Mouse (Mus musculus) bone marrow macrophage, adult 2 months (primary cell): ENCODE measurements around the gene Pcp4. TPM values are rescaled to one million over a fixed set of nuclear protein-coding genes. Genes with fewer than 3 reads are reported as not detected.

Experiments
- H3K27ac ChIP-seq: 2 replicates; pipeline ENCODE4 v1.5.1; 2012; ENCODE audit warnings: low read depth, low read length; ENCODE audit not compliant: insufficient read depth
- H3K4me1 ChIP-seq: 2 replicates; pipeline ENCODE4 v1.6.1; 2012; ENCODE audit warnings: low read length; ENCODE audit not compliant: control insufficient read depth, insufficient read depth
- H3K4me3 ChIP-seq: 2 replicates; pipeline ENCODE4 v1.5.1; 2012; ENCODE audit warnings: mild to moderate bottlenecking, low read length, moderate library complexity; ENCODE audit not compliant: insufficient read depth
- CTCF ChIP-seq: IDR thresholded peaks from 2 replicates; pipeline ENCODE4 v1.5.1; 2012; ENCODE audit warnings: low read depth, mild to moderate bottlenecking, low read length, moderate library complexity
- POLR2A ChIP-seq: IDR thresholded peaks from 2 replicates; pipeline ENCODE4 v1.6.1; 2012; ENCODE audit warnings: mild to moderate bottlenecking, low read depth, low read length, borderline replicate concordance
- polyA plus RNA-seq: library from polyadenylated mRNA; stranded (reverse); fragments of >200 nt; gene quantifications from 2 replicates; pipeline ENCODE4 v1.2.4, GENCODE M21; 2012; ENCODE audit not compliant: missing spikeins, insufficient read depth, insufficient read length

Pcp4 gene
- polyA plus RNA-seq, 1 experiment, result not detected

GRCm38 (mm10) chr16:96559796-96560195 lies 92.4 kb downstream of the Pcp4 start:
- H3K27ac ChIP-seq, result no peak overlapping the region
- no peaks in the 10 kb centered on the region for H3K4me1 ChIP-seq
- no peak overlapping the region for H3K4me3 ChIP-seq
- no peak for TF ChIP-seq POLR2A
- TF ChIP-seq CTCF, result no peak

GRCm38 (mm10) chr16:96563350-96564257 lies 96.2 kb downstream of the Pcp4 start:
- no peak overlapping the region for H3K27ac ChIP-seq
- no peak overlapping the region for H3K4me3 ChIP-seq
- no peaks in the 10 kb centered on the region for H3K4me1 ChIP-seq
- no peak for TF ChIP-seq POLR2A
- TF ChIP-seq CTCF, result no peak

- no peak overlapping the region for H3K27ac ChIP-seq
- no peak overlapping the region for H3K4me3 ChIP-seq
- TF ChIP-seq POLR2A, result no peak
- no peak for TF ChIP-seq CTCF
- H3K4me1 ChIP-seq, result no peaks in the 10 kb centered on the region
Observed at GRCm38 (mm10) chr16:96567428-96567827, 100.0 kb downstream of the Pcp4 start.

Other genes with a start within 250 kb of the Pcp4 start
- gene B3galt5, start 231.8 kb upstream of the Pcp4 start, polyA plus RNA-seq, result not detected in 2 replicates
- gene Itgb2l, start 24.0 kb upstream of the Pcp4 start, polyA plus RNA-seq, result not detected in 2 replicates